Mouse (Mus musculus): Measurements from ENCODE around the gene Prkg1. TPM values are rescaled to one million over a fixed set of nuclear protein-coding genes. Genes with fewer than 3 reads are reported as not detected.
A peak's percentile ranks its signal among the peaks of the same experiment; 100 is the strongest.

Gene Prkg1
- polyA plus RNA-seq, 1 experiment from 2014 or later = 16.8 TPM

DNA sequence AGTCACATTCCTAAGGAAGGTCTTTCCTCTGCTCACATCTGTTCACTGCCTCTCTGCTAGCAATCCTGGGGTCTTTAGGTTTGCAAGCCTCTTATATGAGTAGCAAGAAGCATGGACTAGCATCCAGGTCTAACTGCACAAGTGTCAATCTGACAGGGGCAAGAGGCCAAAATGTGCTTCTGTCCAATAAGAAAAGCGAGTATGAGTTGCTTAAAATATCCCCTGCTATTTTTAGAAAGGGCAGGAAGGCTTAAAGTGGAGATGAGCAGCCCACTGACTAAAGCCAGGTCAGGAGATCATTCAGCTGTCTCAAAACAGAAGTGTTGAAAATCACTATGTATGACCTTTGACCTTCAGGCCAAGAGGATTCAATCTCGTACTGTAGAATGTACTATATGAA lies 1139.4 kb downstream of the Prkg1 start:
- Histone ChIP-seq H3K4me3 (no peak overlapping the region), H3K36me3 (no peaks in the 10 kb centered on the region), H3K27ac (no peak overlapping the region), H3K27me3 (no peaks in the 10 kb centered on the region), H3K4me1 (no peaks in the 10 kb centered on the region), H3K4me2 (replicated peaks) (no peak overlapping the region), H3K9me3 (no peaks in the 10 kb centered on the region), H3K9ac (no peak overlapping the region)
- WGBS = 40% methylated on average over 2 of the region's 2 CpGs
- ATAC-seq (ENCODE audit: insufficient number of reproducible peaks, insufficient read depth, low FRiP score, low TSS enrichment) = no peak

GRCm38 (mm10) chr19:30623620-30624019 lies 1141.2 kb downstream of the Prkg1 start:
- WGBS = 63% methylated on average over 7 of the region's 7 CpGs
- Histone ChIP-seq H3K9me3 (no peaks in the 10 kb centered on the region), H3K36me3 (no peaks in the 10 kb centered on the region), H3K9ac (no peak overlapping the region), H3K4me3 (no peak overlapping the region), H3K4me2 (replicated peaks) (no peak overlapping the region), H3K27ac (no peak overlapping the region), H3K4me1 (no peaks in the 10 kb centered on the region), H3K27me3 (no peaks in the 10 kb centered on the region)
- ATAC-seq (ENCODE audit: insufficient number of reproducible peaks, insufficient read depth, low FRiP score, low TSS enrichment) = no peak

GRCm38 (mm10) chr19:30613150-30613865 lies 1151.5 kb downstream of the Prkg1 start:
- no peak for ATAC-seq (ENCODE audit: insufficient number of reproducible peaks, insufficient read depth, low FRiP score, low TSS enrichment)
- WGBS = 78% methylated on average over 3 of the region's 3 CpGs
- Histone ChIP-seq H3K9ac (no peak overlapping the region), H3K36me3 (no peaks in the 10 kb centered on the region), H3K4me1 (no peaks in the 10 kb centered on the region), H3K4me2 (replicated peaks) (no peak overlapping the region), H3K27me3 (no peaks in the 10 kb centered on the region), H3K9me3 (no peaks in the 10 kb centered on the region), H3K4me3 (no peak overlapping the region), H3K27ac (no peak overlapping the region)

DNA sequence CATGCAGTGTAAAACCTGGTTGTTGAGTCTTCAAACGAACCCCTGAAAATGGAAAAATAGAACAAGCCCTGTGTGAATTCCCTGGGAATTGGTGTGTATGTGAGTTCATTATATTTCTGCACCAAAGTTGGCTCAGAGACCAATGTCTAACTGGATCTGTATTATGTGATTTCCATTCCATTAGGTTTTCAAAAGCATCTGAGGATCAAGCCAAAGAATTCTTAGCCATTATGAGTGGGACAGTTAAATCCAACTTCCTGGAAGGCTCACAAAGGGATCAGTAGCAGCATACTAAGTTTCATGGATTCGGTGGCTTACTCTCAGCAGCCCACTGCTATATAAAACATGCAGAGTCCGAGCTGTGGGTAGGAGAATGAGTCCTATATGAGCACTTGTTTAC lies 1178.5 kb downstream of the Prkg1 start:
- Histone ChIP-seq H3K9ac (no peak overlapping the region), H3K27ac (no peak overlapping the region), H3K36me3 (no peaks in the 10 kb centered on the region), H3K9me3 (no peaks in the 10 kb centered on the region), H3K4me1 (no peaks in the 10 kb centered on the region), H3K27me3 (no peaks in the 10 kb centered on the region), H3K4me3 (no peak overlapping the region), H3K4me2 (replicated peaks) (no peak overlapping the region)
- ATAC-seq (ENCODE audit: insufficient number of reproducible peaks, insufficient read depth, low FRiP score, low TSS enrichment) = no peak
- WGBS = 75% methylated on average over 3 of the region's 3 CpGs

DNA sequence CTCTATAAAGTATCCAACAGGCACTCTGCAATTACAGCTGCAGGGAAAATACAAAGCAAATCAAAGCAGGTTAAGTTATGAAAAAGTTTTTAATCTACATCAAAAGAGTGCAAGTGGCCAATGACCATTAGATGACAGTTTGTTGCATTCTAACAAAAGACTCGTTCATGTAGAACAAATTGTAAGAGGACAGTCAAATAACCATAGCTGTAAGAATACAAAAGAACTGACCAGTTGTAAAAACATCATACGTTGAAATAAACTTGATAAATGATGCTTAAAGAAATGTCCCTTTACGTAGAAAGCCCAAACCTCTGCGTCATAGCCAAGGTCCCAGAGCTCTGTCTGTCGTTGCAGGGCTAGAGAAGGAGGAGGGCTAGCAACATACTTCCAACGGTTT lies 1200.3 kb downstream of the Prkg1 start:
- no peaks in the 10 kb centered on the region for H3K36me3 ChIP-seq
- no peak overlapping the region for H3K4me2 ChIP-seq (replicated peaks)
- ATAC-seq (ENCODE audit: insufficient number of reproducible peaks, insufficient read depth, low FRiP score, low TSS enrichment) = no peak
- H3K27ac ChIP-seq = no peak overlapping the region
- no peaks in the 10 kb centered on the region for H3K27me3 ChIP-seq
- H3K9me3 ChIP-seq = peaks cover 6% of the 10 kb centered on the region; the same call in 1 of the 2 replicates
- WGBS = 80% methylated on average over 6 of the region's 6 CpGs
- H3K4me3 ChIP-seq = no peak overlapping the region
- H3K9ac ChIP-seq = no peak overlapping the region
- H3K4me1 ChIP-seq = peaks cover 4% of the 10 kb centered on the region; the same call in 1 of the 2 replicates

- Histone ChIP-seq H3K36me3 (no peaks in the 10 kb centered on the region), H3K27ac (no peak overlapping the region), H3K4me3 (no peak overlapping the region), H3K4me1 (peaks cover 4% of the 10 kb centered on the region; the same call in 1 of the 2 replicates), H3K9ac (no peak overlapping the region), H3K4me2 (replicated peaks) (no peak overlapping the region), H3K27me3 (no peaks in the 10 kb centered on the region), H3K9me3 (peaks cover 6% of the 10 kb centered on the region; the same call in 1 of the 2 replicates)
- 48% methylated on average over 3 of the region's 3 CpGs for WGBS
- no peak for ATAC-seq (ENCODE audit: insufficient number of reproducible peaks, insufficient read depth, low FRiP score, low TSS enrichment)
Observed at GRCm38 (mm10) chr19:30563876-30564275, 1201.0 kb downstream of the Prkg1 start.

- Histone ChIP-seq H3K4me3 (no peak overlapping the region), H3K27me3 (peaks cover 8% of the 10 kb centered on the region; the same call in 1 of the 2 replicates), H3K36me3 (no peaks in the 10 kb centered on the region), H3K4me2 (replicated peaks) (no peak overlapping the region), H3K4me1 (no peaks in the 10 kb centered on the region), H3K27ac (no peak overlapping the region), H3K9ac (no peak overlapping the region), H3K9me3 (peaks cover 4% of the 10 kb centered on the region; the same call in 1 of the 2 replicates)
- ATAC-seq (ENCODE audit: insufficient number of reproducible peaks, insufficient read depth, low FRiP score, low TSS enrichment) = no peak
Observed at GRCm38 (mm10) chr19:30558024-30558423, 1206.8 kb downstream of the Prkg1 start.

GRCm38 (mm10) chr19:30554467-30554881 lies 1210.4 kb downstream of the Prkg1 start:
- Histone ChIP-seq H3K9ac (no peak overlapping the region), H3K9me3 (no peaks in the 10 kb centered on the region), H3K4me3 (peak overlapping the region; percentile 21), H3K36me3 (no peaks in the 10 kb centered on the region), H3K27ac (no peak overlapping the region), H3K4me1 (peaks cover 6% of the 10 kb centered on the region; the same call in 1 of the 2 replicates), H3K4me2 (replicated peaks) (peak overlapping the region; percentile 45), H3K27me3 (peaks cover 14% of the 10 kb centered on the region)
- WGBS = 2% methylated on average over 12 of the region's 12 CpGs
- ATAC-seq (ENCODE audit: insufficient number of reproducible peaks, insufficient read depth, low FRiP score, low TSS enrichment) = peak; percentile 59; the same call in 1 of the 2 replicates

DNA sequence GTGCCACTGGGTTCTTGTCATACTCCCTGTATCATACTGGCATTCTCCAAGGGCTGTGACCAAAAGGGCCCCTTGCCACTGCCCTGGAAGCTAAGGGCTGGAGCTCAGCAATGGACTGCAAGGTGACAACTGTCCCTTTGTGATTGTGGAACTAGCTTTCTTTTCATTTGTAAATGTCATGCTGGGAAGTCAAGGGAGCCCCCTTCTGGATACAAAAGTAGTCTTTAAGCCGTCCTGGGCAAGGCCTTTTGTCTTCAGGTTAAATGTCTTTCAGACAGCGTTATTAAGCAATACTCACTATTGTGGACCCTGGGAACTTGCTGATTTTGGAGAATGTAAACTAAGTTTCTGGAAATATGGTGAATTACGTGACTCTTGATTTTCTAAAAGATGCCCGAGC lies 1211.1 kb downstream of the Prkg1 start:
- H3K4me1 ChIP-seq = peaks cover 13% of the 10 kb centered on the region; the same call in 1 of the 2 replicates
- H3K4me3 ChIP-seq = no peak overlapping the region
- peaks cover 22% of the 10 kb centered on the region for H3K27me3 ChIP-seq
- no peak overlapping the region for H3K27ac ChIP-seq
- no peaks in the 10 kb centered on the region for H3K9me3 ChIP-seq
- H3K4me2 ChIP-seq (replicated peaks) = no peak overlapping the region
- 11% methylated on average over 4 of the region's 4 CpGs for WGBS
- ATAC-seq (ENCODE audit: insufficient number of reproducible peaks, insufficient read depth, low FRiP score, low TSS enrichment) = no peak
- H3K9ac ChIP-seq = no peak overlapping the region
- no peaks in the 10 kb centered on the region for H3K36me3 ChIP-seq

- H3K9ac ChIP-seq = no peak overlapping the region
- H3K4me2 ChIP-seq (replicated peaks) = no peak overlapping the region
- no peak overlapping the region for H3K4me3 ChIP-seq
- WGBS = 52% methylated on average over 8 of the region's 8 CpGs
- no peaks in the 10 kb centered on the region for H3K36me3 ChIP-seq
- H3K27me3 ChIP-seq = peaks cover 32% of the 10 kb centered on the region
- H3K4me1 ChIP-seq = peaks cover 20% of the 10 kb centered on the region; the same call in 1 of the 2 replicates
- no peak overlapping the region for H3K27ac ChIP-seq
- no peak for ATAC-seq (ENCODE audit: insufficient number of reproducible peaks, insufficient read depth, low FRiP score, low TSS enrichment)
- no peaks in the 10 kb centered on the region for H3K9me3 ChIP-seq
Observed at GRCm38 (mm10) chr19:30552260-30552659, 1212.6 kb downstream of the Prkg1 start.

- no peak for ATAC-seq (ENCODE audit: insufficient number of reproducible peaks, insufficient read depth, low FRiP score, low TSS enrichment)
- WGBS = under 1% methylated on average over 17 of the region's 17 CpGs
Observed at GRCm38 (mm10) chr19:30549854-30550647, 1214.8 kb downstream of the Prkg1 start.

More at GRCm38 (mm10) chr19:30549854-30550647, 1214.8 kb downstream of the Prkg1 start:
- Histone ChIP-seq H3K9ac (no peak overlapping the region), H3K36me3 (no peaks in the 10 kb centered on the region), H3K9me3 (no peaks in the 10 kb centered on the region), H3K4me3 (peak overlapping the region; percentile 45), H3K27ac (no peak overlapping the region), H3K4me1 (peaks cover 20% of the 10 kb centered on the region; the same call in 1 of the 2 replicates), H3K27me3 (peaks cover 41% of the 10 kb centered on the region), H3K4me2 (replicated peaks) (peak overlapping the region; percentile 63)

All from embryonic facial prominence, embryonic 12.5 days (tissue).